Mouse (Mus musculus) adipocyte (in vitro differentiated cells): ENCODE data around the gene Dnase1.
"Not testable (repeated sequence)": the region's sequence is repeated elsewhere in the genome, so short reads cannot be mapped to it uniquely, and the experiment has no call there.

Experiments
- DNase-seq: peaks from one replicate; pipeline ENCODE4 v3.0.0-alpha.2; 2016; ENCODE audit warnings: low spot score

Dnase1 gene

DNA sequence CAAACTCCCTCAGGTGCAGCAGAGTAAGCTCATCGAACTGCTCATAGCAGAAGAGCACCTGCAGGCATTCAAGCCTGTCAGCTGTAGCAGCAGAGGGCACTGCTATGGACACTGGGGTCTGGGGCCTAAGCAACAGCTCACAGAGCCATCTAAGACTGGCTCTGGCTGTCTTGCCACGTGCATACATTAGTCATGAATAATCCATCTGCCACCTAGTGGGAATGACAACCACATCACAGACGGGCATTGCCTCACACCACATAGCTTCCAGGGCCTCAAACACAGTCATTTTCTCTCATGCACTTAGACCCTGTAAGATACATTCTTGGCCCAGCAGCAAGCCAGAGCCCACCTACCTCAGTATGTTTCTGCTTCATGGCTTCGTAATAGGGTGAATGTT lies 8.8 kb downstream of the Dnase1 start:
- peak; percentile 12 for DNase-seq

DNA sequence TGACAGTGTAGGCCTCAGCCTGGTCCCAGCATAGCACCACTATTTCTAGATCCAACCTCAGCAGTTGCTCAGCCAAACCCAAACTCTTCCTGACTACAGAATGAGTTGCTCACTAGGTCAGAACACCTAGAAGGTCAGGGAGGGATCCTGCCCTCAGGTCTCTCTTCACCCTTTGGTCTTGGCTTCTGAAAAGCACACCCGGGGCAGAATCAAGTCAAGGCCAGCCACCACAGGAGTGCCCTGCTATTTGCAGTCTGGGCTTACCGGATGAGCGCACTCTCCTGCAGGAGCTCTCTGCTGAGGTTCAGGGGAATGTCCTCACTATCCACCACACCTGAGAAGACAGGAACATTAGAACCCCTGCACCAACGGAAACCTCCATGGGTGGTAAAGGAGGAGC lies 15.9 kb downstream of the Dnase1 start:
- no peak for DNase-seq

DNA sequence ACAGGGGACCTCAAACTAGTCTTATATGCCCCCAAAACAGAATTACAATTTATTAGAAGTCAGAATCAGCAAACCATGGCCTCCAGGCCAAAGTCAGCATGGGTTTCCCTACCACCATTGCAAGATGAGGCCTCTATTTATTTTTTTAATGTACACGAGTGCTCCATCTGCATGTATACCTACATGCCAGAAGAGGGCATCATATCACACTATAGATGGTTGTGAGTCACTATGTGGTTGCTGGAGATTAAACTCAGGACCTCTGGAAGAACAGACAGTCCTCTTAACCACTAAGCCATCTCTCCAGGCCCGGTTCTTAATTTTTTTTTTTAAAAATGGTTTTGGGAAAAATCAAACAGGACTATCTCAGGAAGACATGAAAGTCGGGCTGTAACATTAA lies 17.1 kb downstream of the Dnase1 start:
- no peak for DNase-seq

DNA sequence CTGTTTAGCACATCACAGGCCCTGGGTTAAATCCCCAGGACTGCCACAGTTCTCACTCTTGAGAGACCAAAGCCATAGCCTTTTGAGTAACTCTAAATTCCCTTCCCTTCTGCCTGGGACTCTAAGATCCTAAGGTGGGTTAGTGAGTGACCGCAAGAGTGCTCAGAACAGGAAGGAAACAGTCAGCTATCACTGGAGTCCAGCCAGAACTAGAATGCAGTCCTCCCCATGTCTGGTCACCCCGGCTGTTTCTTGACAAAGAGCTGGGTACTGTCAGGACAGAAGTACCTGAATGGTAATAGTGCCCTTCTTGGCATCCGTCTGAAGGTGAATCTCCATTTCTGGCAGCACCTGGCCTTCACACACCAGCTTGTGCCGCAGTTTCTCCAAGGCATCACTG lies 28.2 kb downstream of the Dnase1 start:
- no peak for DNase-seq

DNA sequence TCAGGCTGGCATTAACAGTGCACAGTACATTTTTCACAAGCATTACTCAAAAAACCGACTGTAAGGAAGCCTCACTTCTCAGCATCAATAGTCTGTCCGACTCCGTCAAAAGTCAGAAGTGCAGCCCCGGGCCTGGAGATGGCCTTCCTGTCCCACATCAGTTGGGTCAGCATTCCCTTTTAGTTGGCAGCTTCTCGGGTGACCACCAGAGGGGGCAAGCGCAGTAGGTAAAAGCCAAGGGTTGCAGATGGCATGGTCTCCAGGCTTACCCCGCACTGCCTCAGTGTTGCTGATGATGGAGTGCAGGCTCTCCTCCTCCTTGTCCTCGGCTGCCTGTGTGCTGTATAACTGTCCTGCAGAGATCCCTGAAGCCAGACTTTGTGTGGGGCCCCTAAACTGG lies 31.8 kb downstream of the Dnase1 start:
- DNase-seq = peak; percentile 53

DNA sequence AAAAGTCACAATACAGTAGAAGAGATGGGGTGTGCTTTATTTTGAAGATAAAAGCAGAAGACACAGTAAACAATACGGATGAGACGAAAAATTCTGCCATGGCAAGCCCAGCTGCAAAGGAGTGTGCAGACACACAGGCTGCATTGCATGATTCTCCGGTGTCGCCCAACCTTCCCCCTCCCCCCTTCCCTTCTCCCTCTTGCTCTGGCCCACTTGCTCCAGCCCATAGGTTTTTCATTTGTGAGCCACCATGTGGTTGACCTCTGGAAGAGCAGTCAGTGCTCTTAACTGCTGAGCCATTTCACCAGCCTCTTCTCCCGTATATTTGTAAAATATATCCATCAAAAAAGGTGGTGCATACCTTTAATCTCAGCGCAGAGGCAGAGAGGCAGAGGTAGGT lies 37.6 kb downstream of the Dnase1 start:
- peak; percentile 29 for DNase-seq

DNA sequence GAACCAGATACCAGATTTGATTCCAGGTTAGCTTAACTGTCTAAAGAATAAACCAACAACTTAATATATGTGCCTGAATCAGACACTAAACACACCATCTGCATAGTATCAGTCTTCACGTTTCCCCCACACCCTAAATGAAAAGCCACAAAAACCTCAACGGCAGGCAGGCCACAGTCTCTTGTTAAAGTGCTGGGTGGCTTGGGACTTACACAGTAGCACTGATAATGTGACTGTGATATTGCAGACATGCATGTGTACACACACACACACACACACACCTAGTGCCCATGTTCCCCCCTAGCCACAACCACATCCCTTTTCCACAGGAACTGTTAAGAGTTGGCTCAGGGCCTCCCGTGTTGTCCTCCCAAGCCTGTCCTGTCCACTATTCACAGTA lies 38.1 kb downstream of the Dnase1 start:
- no peak for DNase-seq

DNA sequence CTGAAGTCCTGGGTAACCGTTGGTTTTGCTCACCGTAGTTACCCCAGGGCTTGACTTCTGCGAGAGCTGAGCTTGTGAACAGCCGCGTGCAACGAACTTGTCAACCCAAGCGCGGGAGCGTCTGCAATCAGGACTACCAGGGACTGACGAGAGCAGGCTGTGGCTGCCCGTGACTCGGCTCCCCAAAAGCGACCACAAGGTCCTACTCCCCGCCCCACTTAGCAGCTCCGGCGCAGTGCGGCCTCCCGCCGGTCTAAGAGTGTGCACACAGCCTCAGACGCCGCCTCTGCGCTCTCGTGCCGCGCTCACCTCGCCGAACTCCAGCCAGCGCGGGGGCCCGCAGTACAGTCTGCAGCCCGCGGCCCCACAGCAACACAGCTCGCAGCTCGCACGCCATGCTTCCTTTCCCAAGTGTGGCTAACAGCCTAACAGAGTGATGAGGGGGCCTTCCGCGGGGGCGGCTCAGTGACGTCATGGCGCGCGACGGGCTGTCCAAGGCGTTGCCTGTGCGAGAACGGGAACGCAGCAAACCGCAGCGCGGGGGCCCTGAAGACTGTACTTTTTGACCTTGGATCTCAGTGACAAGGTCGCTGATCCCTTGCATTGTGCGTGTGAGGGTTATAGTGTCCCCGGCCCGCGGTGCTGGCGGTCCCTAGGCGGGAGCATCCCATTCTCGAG lies 40.8 kb downstream of the Dnase1 start, which contains the start of gene Trap1:
Gene Trap1 (minus strand): TSS at position 444 of the 678 bp plus-strand sequence.
- DNase-seq = peak; percentile 91

DNA sequence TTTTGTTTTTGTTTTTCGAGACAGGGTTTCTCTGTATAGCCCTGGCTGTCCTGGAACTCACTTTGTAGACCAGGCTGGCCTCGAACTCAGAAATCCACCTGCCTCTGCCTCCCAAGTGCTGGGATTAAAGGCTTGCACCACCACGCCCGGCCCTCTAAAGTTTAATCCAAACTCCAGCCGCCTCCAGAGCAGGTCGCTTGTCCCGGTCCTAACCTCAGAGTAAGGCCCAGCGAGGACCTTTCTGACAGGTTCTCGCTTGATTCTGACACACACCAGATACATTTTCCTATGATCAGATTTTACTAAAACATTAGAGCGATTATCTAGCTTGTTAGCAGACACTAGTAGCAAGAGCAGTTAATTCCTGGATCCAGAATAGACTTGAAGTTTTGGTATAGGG lies 41.6 kb downstream of the Dnase1 start:
- DNase-seq = not testable (repeated sequence)

DNA sequence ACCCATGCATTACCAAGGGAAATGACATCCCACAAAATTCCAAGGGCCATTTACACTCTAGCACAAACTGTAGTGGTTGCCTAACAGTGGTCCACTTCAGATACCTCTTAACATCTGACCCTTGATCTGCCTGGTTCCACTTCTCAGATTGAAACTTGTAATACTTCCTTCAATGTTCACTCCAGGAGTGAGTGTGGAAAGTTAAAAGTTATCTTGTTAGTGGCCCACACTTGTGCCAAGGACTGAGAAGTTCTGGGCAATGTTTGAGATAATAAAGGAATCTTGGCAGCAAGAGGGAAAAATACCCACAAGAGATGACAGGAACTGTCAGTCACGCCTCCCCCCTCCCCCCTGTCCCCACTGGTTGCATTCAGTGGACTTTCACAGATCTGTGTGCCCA lies 42.9 kb downstream of the Dnase1 start:
- DNase-seq = no peak

DNA sequence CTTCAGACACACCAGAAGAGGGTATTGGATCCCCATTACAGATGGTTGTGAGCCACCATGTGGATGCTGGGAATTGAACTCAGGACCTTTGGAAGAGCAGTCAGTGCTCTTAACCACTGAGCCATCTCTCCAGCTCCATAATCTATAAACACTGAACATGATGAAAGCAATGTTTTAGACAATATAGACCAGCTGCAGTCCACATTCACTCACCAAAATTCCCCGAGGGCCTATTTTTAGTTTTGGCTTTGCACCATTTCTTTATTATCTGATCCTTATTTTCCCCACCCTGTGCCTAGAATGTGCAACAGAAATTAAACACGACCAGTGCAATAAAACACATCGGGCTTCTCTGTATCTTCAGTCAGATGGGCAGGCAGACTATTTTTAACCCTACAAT lies 43.7 kb downstream of the Dnase1 start:
- DNase-seq = not testable (repeated sequence)

DNA sequence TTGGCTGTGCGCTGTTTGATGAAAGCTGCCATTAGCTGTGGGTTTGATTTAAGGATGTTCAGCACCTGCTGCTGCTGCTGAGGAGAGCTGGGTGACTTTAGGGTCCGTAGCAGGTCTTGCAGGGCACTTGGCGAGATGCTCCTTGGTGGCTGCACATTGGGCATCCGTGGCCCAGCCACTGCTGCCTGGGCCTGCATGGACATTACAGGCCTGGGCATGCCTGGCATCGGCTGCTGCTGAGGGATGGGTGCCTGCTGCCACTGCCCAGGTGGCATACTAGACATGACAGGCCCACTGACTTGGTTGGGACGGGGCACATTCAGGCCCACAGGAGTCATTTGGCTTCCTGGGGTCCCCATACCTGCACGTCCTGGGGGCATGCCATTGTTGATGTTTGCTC lies 48.3 kb downstream of the Dnase1 start:
- no peak for DNase-seq

DNA sequence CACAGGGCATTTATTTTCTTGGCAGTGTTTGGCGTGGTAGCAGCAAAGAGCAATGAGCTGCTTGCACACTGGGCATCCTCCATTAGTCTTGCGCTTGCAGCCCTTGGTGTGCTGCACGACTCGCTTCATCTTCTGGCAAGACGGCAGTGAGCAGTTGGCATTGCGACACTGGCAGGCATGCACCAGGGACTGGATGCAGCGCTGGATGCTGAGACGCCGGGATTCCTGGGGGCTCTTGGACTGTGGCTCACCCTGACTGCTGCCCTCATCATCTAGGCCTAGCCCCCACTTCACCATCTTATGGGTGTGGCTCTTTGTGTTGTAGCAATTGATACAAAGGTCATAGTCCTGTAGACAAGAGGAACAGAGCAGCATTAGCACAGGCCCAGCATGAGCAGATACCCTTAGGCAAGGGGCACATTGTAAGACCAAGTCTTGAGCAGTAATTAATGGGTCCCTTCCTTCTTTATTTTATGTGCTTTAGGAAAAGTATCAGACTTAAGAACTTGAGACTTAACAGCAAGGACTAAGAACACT lies 49.2 kb downstream of the Dnase1 start:
- no peak for DNase-seq

DNA sequence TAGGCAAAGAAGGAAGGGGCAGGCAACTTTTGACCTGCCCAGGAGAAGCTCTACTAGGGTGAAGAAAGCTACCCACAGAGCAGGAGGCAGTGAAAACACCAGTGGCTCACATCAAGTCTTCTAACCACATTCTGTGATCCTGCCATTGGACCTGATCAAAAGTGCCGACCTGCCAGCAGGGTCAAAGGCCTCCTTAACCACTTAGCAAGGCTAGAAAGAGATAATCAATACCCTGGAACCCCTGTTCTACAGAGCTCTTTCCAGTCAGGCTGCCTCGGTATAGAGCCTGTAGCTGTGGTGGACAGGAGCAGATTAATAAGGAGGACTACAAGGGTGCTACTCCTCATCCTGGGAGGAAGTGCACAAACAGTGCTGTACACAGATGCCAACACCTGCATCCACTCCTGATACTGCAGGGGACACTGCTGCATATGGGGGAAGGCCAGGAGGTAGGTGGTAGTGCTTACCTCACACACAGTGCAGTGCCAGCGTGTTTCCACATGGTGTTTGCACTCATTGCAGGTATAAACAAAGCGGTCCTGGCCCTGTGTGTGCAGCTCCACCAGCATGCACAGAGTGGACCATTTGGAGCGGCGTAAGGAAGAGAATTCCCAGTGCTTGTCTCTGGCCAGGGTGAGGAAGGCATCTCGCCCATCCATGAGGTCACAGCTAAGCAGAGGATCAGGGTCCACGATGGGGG lies 50.6 kb downstream of the Dnase1 start:
- DNase-seq = no peak
